Mouse (Mus musculus): ENCODE results near the gene Cntnap2.
"Not testable (repeated sequence)": the region's sequence is repeated elsewhere in the genome, so short reads cannot be mapped to it uniquely, and the experiment has no call there.

Gene Cntnap2

GRCm38 (mm10) chr6:47285742-47286141, 2226.6 kb downstream of the Cntnap2 start:
- no peak for DNase-seq (ENCODE audit: extremely low read depth, low read depth, low spot score)

- not testable (repeated sequence) for DNase-seq (ENCODE audit: extremely low read depth, low read depth, low spot score)
Measured at GRCm38 (mm10) chr6:47286247-47286967, 2227.2 kb downstream of the Cntnap2 start.

- no peak for DNase-seq (ENCODE audit: extremely low read depth, low read depth, low spot score)
Measured at GRCm38 (mm10) chr6:47287722-47288121, 2228.6 kb downstream of the Cntnap2 start.

- DNase-seq (ENCODE audit: extremely low read depth, low read depth, low spot score) = no peak
Measured at GRCm38 (mm10) chr6:47291973-47292372, 2232.8 kb downstream of the Cntnap2 start.

- DNase-seq (ENCODE audit: extremely low read depth, low read depth, low spot score) = no peak
Measured at GRCm38 (mm10) chr6:47292437-47292836, 2233.3 kb downstream of the Cntnap2 start.

- no peak for DNase-seq (ENCODE audit: extremely low read depth, low read depth, low spot score)
Measured at GRCm38 (mm10) chr6:47294433-47294832, 2235.3 kb downstream of the Cntnap2 start.

- DNase-seq (ENCODE audit: extremely low read depth, low read depth, low spot score) = no peak
Measured at GRCm38 (mm10) chr6:47304848-47305490, 2245.8 kb downstream of the Cntnap2 start.

GRCm38 (mm10) chr6:47306065-47306798, 2247.1 kb downstream of the Cntnap2 start:
- no peak for DNase-seq (ENCODE audit: extremely low read depth, low read depth, low spot score)

- no peak for DNase-seq (ENCODE audit: extremely low read depth, low read depth, low spot score)
Measured at GRCm38 (mm10) chr6:47306954-47307353, 2247.8 kb downstream of the Cntnap2 start.

GRCm38 (mm10) chr6:47314507-47315334, 2255.6 kb downstream of the Cntnap2 start:
- DNase-seq (ENCODE audit: extremely low read depth, low read depth, low spot score) = no peak

- DNase-seq (ENCODE audit: extremely low read depth, low read depth, low spot score) = no peak
Measured at GRCm38 (mm10) chr6:47315454-47315853, 2256.3 kb downstream of the Cntnap2 start.

- no peak for DNase-seq (ENCODE audit: extremely low read depth, low read depth, low spot score)
Measured at GRCm38 (mm10) chr6:47317253-47317652, 2258.1 kb downstream of the Cntnap2 start.

GRCm38 (mm10) chr6:47318705-47319104, 2259.5 kb downstream of the Cntnap2 start:
- DNase-seq (ENCODE audit: extremely low read depth, low read depth, low spot score) = peak; percentile 50

GRCm38 (mm10) chr6:47319309-47319983, 2260.3 kb downstream of the Cntnap2 start:
- no peak for DNase-seq (ENCODE audit: extremely low read depth, low read depth, low spot score)

- DNase-seq (ENCODE audit: extremely low read depth, low read depth, low spot score) = no peak
Measured at GRCm38 (mm10) chr6:47323169-47323835, 2264.1 kb downstream of the Cntnap2 start.

- peak; percentile 30 for DNase-seq (ENCODE audit: extremely low read depth, low read depth, low spot score)
Measured at GRCm38 (mm10) chr6:47323886-47324285, 2264.7 kb downstream of the Cntnap2 start.

GRCm38 (mm10) chr6:47328281-47328680, 2269.1 kb downstream of the Cntnap2 start:
- DNase-seq (ENCODE audit: extremely low read depth, low read depth, low spot score) = no peak

GRCm38 (mm10) chr6:47329212-47329611, 2270.1 kb downstream of the Cntnap2 start:
- no peak for DNase-seq (ENCODE audit: extremely low read depth, low read depth, low spot score)

GRCm38 (mm10) chr6:47333016-47333415, 2273.9 kb downstream of the Cntnap2 start:
- no peak for DNase-seq (ENCODE audit: extremely low read depth, low read depth, low spot score)

GRCm38 (mm10) chr6:47334377-47334776, 2275.2 kb downstream of the Cntnap2 start:
- DNase-seq (ENCODE audit: extremely low read depth, low read depth, low spot score) = no peak

Data from fat pad, adult 2 months (tissue).